Mouse (Mus musculus): ENCODE measurements around the gene Lcn9. TPM values are rescaled to one million over a fixed set of nuclear protein-coding genes. Genes with fewer than 3 reads are reported as not detected.

Gene Lcn9
- total RNA-seq, 2 experiments from 2014 or later: not detected

DNA sequence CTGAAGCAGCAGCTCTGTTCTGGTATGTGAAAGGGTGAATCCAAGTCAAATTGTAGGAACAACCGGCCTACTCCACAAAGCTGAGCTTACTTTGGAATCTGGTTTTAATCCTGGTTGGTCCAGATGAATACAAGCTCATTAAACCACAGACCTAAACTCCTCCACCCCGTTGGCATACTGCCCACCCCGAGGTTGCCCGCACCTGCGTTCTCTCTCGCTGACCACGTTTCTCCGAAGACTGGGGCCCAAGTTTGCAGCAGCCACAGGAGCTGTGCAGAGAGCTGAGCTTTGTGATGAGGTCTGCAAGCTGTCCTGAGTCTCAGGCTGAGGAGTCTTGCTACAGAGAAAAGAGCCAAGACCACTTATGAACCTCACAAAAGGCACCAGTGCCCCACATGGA lies 23.6 kb downstream of the Lcn9 start:
- no peak for ATAC-seq (ENCODE audit: poor library complexity, severe bottlenecking)

DNA sequence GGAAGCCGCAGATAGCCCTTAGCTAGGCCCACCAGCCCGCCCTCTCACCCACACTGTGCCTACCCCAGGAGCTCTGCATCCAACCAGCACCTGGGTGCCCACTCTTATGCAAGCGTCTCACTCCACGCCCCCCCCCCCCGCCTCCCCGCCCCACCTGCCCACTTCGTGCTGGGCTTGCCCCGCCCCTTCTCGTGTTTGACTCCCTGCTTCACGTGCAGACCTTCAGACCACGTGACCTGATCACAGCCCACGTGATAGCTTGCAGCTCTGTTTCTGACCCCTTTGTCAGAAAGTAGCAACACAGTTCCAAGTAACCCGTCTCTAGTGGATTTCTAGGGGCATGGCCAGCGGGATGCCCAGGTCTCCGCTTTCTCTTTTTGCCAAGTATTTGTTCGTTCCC lies 24.3 kb downstream of the Lcn9 start, which contains the start of gene Sohlh1:
TSS of gene Sohlh1 (minus strand) at position 23 of the 400 bp plus-strand sequence.
- ATAC-seq (ENCODE audit: poor library complexity, severe bottlenecking): no peak

GRCm38 (mm10) chr2:25850330-25850729 lies 27.4 kb downstream of the Lcn9 start:
- ATAC-seq (ENCODE audit: poor library complexity, severe bottlenecking): 0 out of 2 replicates have a peak, but pooled peaks have one; percentile 49

DNA sequence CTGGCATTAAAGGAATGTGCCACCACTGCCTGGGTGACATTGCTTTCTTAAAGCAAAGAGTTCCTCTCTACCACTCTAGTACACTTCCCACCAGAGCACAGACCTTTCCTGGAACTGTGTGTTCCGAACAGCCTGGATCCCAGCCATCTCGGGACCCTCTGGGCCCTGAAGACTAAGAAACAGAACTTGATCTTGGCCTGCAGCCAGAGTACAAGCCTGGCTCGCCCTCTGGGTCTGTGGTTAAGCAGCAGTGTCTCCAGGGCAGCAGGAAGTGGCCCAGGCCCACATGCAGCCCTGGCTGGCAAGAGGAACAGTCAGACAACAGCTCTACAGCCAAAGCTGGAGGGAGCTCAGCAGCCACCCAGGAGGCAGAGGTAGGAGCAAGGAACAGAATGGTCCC lies 29.7 kb downstream of the Lcn9 start:
- peak; percentile 77 for ATAC-seq (ENCODE audit: poor library complexity, severe bottlenecking)

DNA sequence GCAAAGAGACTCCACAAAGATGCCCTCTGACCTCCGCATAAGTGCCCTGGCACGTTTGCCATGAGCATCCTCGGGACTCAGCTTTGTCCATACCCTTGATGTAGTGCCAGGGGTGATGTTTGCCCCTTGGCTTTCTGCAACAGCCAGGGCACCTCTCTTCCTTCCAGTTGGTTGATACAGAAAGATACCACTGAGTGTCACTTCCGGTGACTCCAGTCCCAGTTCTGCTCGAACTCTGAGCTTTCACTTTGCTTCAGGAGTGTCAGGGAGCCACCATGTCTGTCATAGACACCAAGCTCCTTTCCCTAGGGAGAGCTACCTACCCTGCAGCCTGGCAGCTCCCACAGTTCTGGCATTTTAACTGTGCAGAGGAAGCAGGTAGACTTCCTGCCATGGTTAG lies 31.0 kb downstream of the Lcn9 start:
- ATAC-seq (ENCODE audit: poor library complexity, severe bottlenecking): no peak

- no peak for ATAC-seq (ENCODE audit: poor library complexity, severe bottlenecking)
Observed at GRCm38 (mm10) chr2:25859891-25860290, 36.9 kb downstream of the Lcn9 start.

DNA sequence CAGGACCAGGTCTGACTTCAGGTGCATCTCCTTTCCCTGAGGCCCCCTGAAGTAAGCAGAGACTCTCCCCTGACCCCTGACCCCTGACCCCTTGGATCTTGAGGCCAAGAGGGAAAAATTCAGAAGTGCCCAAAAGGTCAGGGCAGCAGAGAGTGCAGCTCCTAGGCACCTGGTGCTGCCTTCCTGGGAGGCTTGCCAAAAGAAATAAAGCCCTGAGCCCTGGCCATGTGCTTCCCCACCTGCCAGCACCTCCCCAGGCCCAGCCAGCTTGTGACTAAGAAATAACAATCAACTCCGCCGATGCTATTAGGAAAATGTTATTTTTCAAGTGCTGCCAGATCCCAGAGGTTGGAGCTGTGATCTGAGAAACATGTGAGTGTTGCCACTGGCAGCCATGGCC lies 39.1 kb downstream of the Lcn9 start:
- no peak for ATAC-seq (ENCODE audit: poor library complexity, severe bottlenecking)

DNA sequence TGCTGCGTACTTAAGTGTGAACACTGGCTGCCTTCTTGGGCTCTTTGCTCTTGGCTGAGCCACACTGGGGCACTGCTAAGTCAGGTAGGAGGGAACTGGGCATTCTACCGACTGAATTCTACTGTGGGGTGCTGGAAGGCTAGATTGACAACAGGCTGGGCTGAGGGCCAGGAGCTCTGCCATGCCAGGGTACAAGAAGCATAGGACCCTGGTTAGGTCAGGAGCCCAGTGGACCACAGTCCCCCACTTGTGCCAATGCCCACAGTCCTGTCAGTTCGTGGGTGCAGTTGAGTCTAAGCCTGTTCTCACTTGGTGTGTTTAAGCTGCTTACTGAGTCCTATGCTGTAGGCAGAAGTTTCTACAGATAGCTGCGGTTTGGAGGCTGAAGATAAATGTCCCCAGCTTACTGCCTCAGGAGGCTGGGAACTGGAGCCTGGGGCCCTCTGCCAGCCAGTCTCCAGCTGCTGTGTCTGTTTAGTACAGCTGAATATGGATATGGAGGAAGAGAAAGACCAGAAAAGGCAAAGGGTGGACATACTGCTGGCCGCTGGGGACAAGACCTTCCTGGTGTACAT lies 39.8 kb downstream of the Lcn9 start:
- no peak for ATAC-seq (ENCODE audit: poor library complexity, severe bottlenecking)

DNA sequence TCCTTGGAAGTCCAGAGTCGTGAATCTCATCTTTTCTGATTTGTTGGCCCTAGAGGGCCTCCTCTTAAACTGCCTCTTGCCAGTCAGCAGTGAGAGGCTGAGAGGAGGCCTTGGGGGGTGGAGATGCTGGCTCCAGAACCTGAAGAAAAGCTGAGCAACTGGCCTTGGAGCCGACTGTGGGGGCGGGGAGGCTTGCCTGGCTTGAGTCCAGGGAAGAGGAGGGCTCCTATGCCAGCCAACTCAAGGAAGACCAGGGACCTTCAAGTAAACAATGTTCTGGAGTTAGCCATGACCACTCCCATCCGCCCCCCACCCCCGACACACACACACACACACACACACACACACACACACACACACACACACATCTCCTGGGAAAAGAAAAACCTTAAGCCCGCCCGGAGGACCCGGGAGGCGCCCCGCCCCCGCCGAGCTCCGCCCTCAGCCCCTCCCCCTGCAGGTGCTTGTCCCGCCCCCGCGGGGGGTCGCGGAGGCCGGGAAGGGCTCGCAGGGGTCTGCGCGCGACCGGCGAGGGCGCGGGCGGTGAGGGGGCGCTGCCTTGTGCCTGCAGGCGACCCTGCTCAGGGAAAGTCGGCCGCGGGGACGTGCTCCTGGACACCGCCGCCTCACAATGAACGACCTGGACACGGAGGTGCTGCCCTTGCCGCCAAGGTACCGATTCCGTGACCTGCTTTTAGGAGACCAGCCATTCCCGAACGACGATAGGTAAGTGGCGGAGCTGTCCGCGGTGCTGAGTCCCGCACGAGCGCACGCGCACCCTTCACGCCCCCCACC lies 40.6 kb downstream of the Lcn9 start, which contains the start of gene Kcnt1:
TSS of gene Kcnt1 (plus strand) at position 398 of the 795 bp plus-strand sequence.
- no peak for ATAC-seq (ENCODE audit: poor library complexity, severe bottlenecking)

DNA sequence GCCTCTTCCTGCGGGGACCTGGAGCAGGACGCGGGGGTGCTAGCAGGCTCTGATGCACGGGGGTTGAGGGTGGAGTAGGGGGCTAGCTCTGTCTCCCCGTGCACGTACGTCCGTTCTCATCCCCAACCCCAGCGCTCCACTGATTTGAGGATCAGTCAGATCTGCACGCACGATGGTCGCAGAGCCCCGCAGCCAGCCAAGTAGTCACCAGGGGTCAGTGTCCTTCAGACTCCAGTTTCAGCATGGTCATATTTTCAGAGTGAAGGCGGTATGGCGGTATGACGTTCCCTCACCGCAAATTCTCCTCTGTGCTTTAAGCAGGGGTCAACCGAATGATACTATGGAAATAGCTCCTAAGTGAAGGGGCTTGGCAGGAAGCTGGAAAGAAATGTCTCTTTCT lies 41.3 kb downstream of the Lcn9 start:
- ATAC-seq (ENCODE audit: poor library complexity, severe bottlenecking): no peak

DNA sequence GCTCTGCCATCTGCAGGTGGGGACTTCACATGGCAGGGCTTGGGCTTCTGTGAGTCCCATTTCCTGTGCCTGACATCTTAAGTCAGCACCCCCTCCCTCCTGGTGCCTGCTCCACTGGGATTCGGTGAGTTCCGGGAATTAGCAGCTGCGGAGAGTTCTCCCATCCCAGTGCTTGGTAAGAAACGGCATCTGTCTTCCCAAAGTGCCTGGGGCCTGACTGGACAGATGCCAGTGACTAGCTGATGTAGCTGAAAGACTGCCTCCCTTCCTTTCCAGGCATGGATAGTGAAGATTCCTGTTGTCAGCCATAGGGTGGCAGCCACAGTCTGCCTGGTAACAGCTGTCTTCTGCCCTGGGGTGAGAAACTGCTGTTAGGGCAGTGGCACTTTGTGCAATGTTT lies 42.5 kb downstream of the Lcn9 start:
- no peak for ATAC-seq (ENCODE audit: poor library complexity, severe bottlenecking)

GRCm38 (mm10) chr2:25866656-25867055 lies 43.7 kb downstream of the Lcn9 start:
- ATAC-seq (ENCODE audit: poor library complexity, severe bottlenecking): no peak

Other genes starting within 250 kb of the Lcn9 start
- 0.09 and 2.3 TPM in 2 replicates for gene Mamdc4, start 248.3 kb upstream of the Lcn9 start, total RNA-seq (2015)
- 0.15 and 5.0 TPM in 2 replicates for gene Mamdc4, start 248.3 kb upstream of the Lcn9 start, total RNA-seq (2017)
- gene Phpt1, start 247.9 kb upstream of the Lcn9 start, total RNA-seq (2015): 12.7 and 15.1 TPM in 2 replicates
- 8.4 and 11.8 TPM in 2 replicates for gene Phpt1, start 247.9 kb upstream of the Lcn9 start, total RNA-seq (2017)
- not detected in 2 replicates for gene Ajm1, start 241.4 kb upstream of the Lcn9 start, total RNA-seq (2015)
- gene Ajm1, start 241.4 kb upstream of the Lcn9 start, total RNA-seq (2017): not detected in 2 replicates
- gene Rabl6, start 214.6 kb upstream of the Lcn9 start, total RNA-seq (2015): 18.3 and 25.7 TPM in 2 replicates
- gene Rabl6, start 214.6 kb upstream of the Lcn9 start, total RNA-seq (2017): 34.0 and 43.0 TPM in 2 replicates
- not detected in 2 replicates for gene Ccdc183, start 205.5 kb upstream of the Lcn9 start, total RNA-seq (2015)
- not detected in 2 replicates for gene Ccdc183, start 205.5 kb upstream of the Lcn9 start, total RNA-seq (2017)
- gene Tmem141, start 201.1 kb upstream of the Lcn9 start, total RNA-seq (2015): 8.4 and 19.2 TPM in 2 replicates
- gene Tmem141, start 201.1 kb upstream of the Lcn9 start, total RNA-seq (2017): 18.5 and 25.2 TPM in 2 replicates
- 1.1 and 1.9 TPM in 2 replicates for gene Fcna, start 195.1 kb upstream of the Lcn9 start, total RNA-seq (2015)
- gene Fcna, start 195.1 kb upstream of the Lcn9 start, total RNA-seq (2017): 2.2 and 3.2 TPM in 2 replicates
- gene Lcn8, start 170.0 kb upstream of the Lcn9 start, total RNA-seq (2015): not detected in 2 replicates
- gene Lcn8, start 170.0 kb upstream of the Lcn9 start, total RNA-seq (2017): not detected in 2 replicates
- gene Lcn5, start 165.2 kb upstream of the Lcn9 start, total RNA-seq (2015): not detected in 2 replicates
- not detected in 2 replicates for gene Lcn5, start 165.2 kb upstream of the Lcn9 start, total RNA-seq (2017)
- not detected in 2 replicates for gene Lcn6, start 146.4 kb upstream of the Lcn9 start, total RNA-seq (2015)
- not detected in 2 replicates for gene Lcn6, start 146.4 kb upstream of the Lcn9 start, total RNA-seq (2017)
- gene Lcn10, start 140.4 kb upstream of the Lcn9 start, total RNA-seq (2015): not detected in 2 replicates
- gene Lcn10, start 140.4 kb upstream of the Lcn9 start, total RNA-seq (2017): not detected in 2 replicates
- gene Obp2a, start 123.1 kb upstream of the Lcn9 start, total RNA-seq (2015): not detected in 2 replicates
- not detected in 2 replicates for gene Obp2a, start 123.1 kb upstream of the Lcn9 start, total RNA-seq (2017)
- gene Bmyc, start 116.4 kb upstream of the Lcn9 start, total RNA-seq (2015): 24.4 and 25.9 TPM in 2 replicates
- gene Bmyc, start 116.4 kb upstream of the Lcn9 start, total RNA-seq (2017): 7.6 and 9.3 TPM in 2 replicates
- gene Obp2b, start 86.1 kb upstream of the Lcn9 start, total RNA-seq (2015): not detected in 2 replicates
- gene Obp2b, start 86.1 kb upstream of the Lcn9 start, total RNA-seq (2017): not detected in 2 replicates
- not detected in 2 replicates for gene Lcn3, start 57.6 kb upstream of the Lcn9 start, total RNA-seq (2015)
- not detected in 2 replicates for gene Lcn3, start 57.6 kb upstream of the Lcn9 start, total RNA-seq (2017)
- gene Lcn11, start 46.1 kb upstream of the Lcn9 start, total RNA-seq (2015): not detected in 2 replicates
- gene Lcn11, start 46.1 kb upstream of the Lcn9 start, total RNA-seq (2017): not detected in 2 replicates
- not detected in 2 replicates for gene Gm13539, start 40.9 kb upstream of the Lcn9 start, total RNA-seq (2015)
- not detected in 2 replicates for gene Gm13539, start 40.9 kb upstream of the Lcn9 start, total RNA-seq (2017)
- gene Glt6d1, start 7.3 kb upstream of the Lcn9 start, total RNA-seq (2015): not detected in 2 replicates
- not detected in 2 replicates for gene Glt6d1, start 7.3 kb upstream of the Lcn9 start, total RNA-seq (2017)
- gene Sohlh1, start 24.1 kb downstream of the Lcn9 start, total RNA-seq (2015): not detected in 2 replicates
- not detected in 2 replicates for gene Sohlh1, start 24.1 kb downstream of the Lcn9 start, total RNA-seq (2017)
- gene Kcnt1, start 40.6 kb downstream of the Lcn9 start, total RNA-seq (2015): not detected in 2 replicates
- not detected in 2 replicates for gene Kcnt1, start 40.6 kb downstream of the Lcn9 start, total RNA-seq (2017)
- gene Camsap1, start 160.1 kb downstream of the Lcn9 start, total RNA-seq (2015): 3.4 and 4.4 TPM in 2 replicates
- 10.2 and 24.2 TPM in 2 replicates for gene Camsap1, start 160.1 kb downstream of the Lcn9 start, total RNA-seq (2017)
- 39.8 TPM in 2 replicates for gene Ubac1, start 198.6 kb downstream of the Lcn9 start, total RNA-seq (2015)
- gene Ubac1, start 198.6 kb downstream of the Lcn9 start, total RNA-seq (2017): 19.0 and 20.9 TPM in 2 replicates